Mouse (Mus musculus) liver, embryonic 16.5 days (tissue): ENCODE data around the gene Yars. TPM values are rescaled to one million over a fixed set of nuclear protein-coding genes. Genes with fewer than 3 reads are reported as not detected.

ENCODE experiments used
- ATAC-seq: fragments of 200-750 bp; cut with Nextera tagmentation; 2 replicates; pipeline ENCODE4 v1.8.0; 2017; ENCODE audit warnings: low read depth, mild to moderate bottlenecking, moderate number of reproducible peaks, moderate library complexity
- H3K27ac ChIP-seq: fragments of 300-500 bp; sonication (generic); 2 replicates; pipeline ENCODE4 v1.5.1; 2014; ENCODE audit warnings: mild to moderate bottlenecking, low read length
- H3K27me3 ChIP-seq: fragments of 300-500 bp; sonication (generic); 2 replicates; pipeline ENCODE4 v1.6.1; 2014; ENCODE audit warnings: low read depth, low read length, mixed read lengths; ENCODE audit not compliant: control insufficient read depth, insufficient read depth
- H3K36me3 ChIP-seq: fragments of 300-500 bp; sonication (generic); 2 replicates; pipeline ENCODE4 v1.6.1; 2014; ENCODE audit warnings: mild to moderate bottlenecking; ENCODE audit not compliant: control insufficient read depth, insufficient read depth
- H3K4me1 ChIP-seq: fragments of 300-500 bp; sonication (generic); 2 replicates; pipeline ENCODE4 v1.6.1; 2014; ENCODE audit warnings: low read depth, low read length, mixed read lengths; ENCODE audit not compliant: control insufficient read depth
- H3K4me2 ChIP-seq: fragments of 300-500 bp; sonication (generic); 2 replicates; pipeline ENCODE4 v1.6.1; 2014; ENCODE audit warnings: low read depth, low read length, mixed read lengths
- H3K4me3 ChIP-seq: fragments of 300-500 bp; sonication (generic); 2 replicates; pipeline ENCODE4 v1.5.1; 2014; ENCODE audit warnings: low read depth, mild to moderate bottlenecking, low read length
- H3K9ac ChIP-seq: fragments of 300-500 bp; sonication (generic); 2 replicates; pipeline ENCODE4 v1.6.1; 2014; ENCODE audit warnings: low read depth, low read length
- H3K9me3 ChIP-seq: fragments of 300-500 bp; sonication (generic); replicated peaks from 2 replicates; pipeline ENCODE4 v1.6.1; 2016; ENCODE audit warnings: low read length; ENCODE audit not compliant: control insufficient read depth
- WGBS: fragments of 180-500 bp; shearing (Covaris S2); extraction: QIAGEN DNeasy Blood & Tissue Kit; methylation state at CpG from one replicate; pipeline ENCODE4 v1.1.7; 2014; ENCODE audit not compliant: insufficient replicate concordance; 5-methylcytosine and 5-hydroxymethylcytosine counted together
- polyA plus RNA-seq: library from polyadenylated mRNA; unstranded; fragments of >200 nt; fragmentation: Nextera tagmentation; extraction: Ambion mirVana; gene quantifications from 2 replicates; pipeline ENCODE4 v1.2.1, GENCODE M21; 2015

The Yars gene
- polyA plus RNA-seq, 1 experiment from 2014 or later: 56.4 TPM

- Histone ChIP-seq H3K27ac (0 out of 2 replicates have a peak overlapping the region, but pooled peaks have one; percentile 16), H3K4me2 (no peak overlapping the region), H3K9ac (no peak overlapping the region), H3K36me3 (peaks cover 7% of the 10 kb centered on the region), H3K27me3 (no peaks in the 10 kb centered on the region), H3K9me3 (no peaks in the 10 kb centered on the region), H3K4me1 (peaks cover 9% of the 10 kb centered on the region), H3K4me3 (no peak overlapping the region)
- ATAC-seq: no peak
- 18% methylated on average over 2 of the region's 2 CpGs for WGBS
Observed at GRCm38 (mm10) chr4:129146392-129146791, 43.2 kb upstream of the Yars start.

DNA sequence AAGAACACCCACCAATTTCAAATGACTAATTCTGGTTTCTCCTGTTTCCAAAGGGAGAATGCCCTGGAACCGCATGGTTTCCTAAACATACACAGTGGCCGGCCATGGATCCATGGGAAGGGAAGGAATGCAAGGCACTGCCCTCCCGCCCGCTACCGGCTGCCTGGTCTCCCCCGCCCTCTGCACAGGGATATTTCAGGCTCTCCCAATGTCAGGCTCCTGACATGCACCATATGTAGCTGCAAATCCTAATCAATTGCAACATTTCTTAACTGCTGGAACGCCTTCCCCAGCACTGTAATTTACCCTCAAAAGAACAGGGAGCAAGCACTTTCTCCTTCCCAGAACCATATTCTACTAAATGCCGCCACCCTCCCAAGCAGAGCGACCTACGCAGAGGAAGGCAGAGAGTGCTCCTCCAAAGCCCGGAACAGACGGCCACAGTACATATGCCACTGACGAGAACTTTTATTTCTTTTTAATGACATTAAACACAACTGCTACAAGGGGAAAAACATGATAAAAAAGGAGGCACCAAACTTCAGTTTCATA lies 41.9 kb upstream of the Yars start:
- ATAC-seq: no peak
- Histone ChIP-seq H3K4me2 (no peak overlapping the region), H3K4me3 (no peak overlapping the region), H3K27ac (no peak overlapping the region), H3K9me3 (no peaks in the 10 kb centered on the region), H3K27me3 (no peaks in the 10 kb centered on the region), H3K4me1 (no peaks in the 10 kb centered on the region; the same call in 1 of the 2 replicates), H3K36me3 (peaks cover 10% of the 10 kb centered on the region), H3K9ac (no peak overlapping the region)
- WGBS: 82% methylated on average over 13 of the region's 13 CpGs

- no peaks in the 10 kb centered on the region for H3K4me1 ChIP-seq
- H3K4me2 ChIP-seq: no peak overlapping the region
- 77% methylated on average over 1 of the region's 1 CpGs for WGBS
- no peaks in the 10 kb centered on the region for H3K9me3 ChIP-seq
- H3K4me3 ChIP-seq: no peak overlapping the region
- H3K9ac ChIP-seq: no peak overlapping the region
- H3K27me3 ChIP-seq: no peaks in the 10 kb centered on the region
- H3K36me3 ChIP-seq: peaks cover 10% of the 10 kb centered on the region
- ATAC-seq: no peak
- H3K27ac ChIP-seq: no peak overlapping the region
Observed at GRCm38 (mm10) chr4:129149321-129149720, 40.2 kb upstream of the Yars start.

DNA sequence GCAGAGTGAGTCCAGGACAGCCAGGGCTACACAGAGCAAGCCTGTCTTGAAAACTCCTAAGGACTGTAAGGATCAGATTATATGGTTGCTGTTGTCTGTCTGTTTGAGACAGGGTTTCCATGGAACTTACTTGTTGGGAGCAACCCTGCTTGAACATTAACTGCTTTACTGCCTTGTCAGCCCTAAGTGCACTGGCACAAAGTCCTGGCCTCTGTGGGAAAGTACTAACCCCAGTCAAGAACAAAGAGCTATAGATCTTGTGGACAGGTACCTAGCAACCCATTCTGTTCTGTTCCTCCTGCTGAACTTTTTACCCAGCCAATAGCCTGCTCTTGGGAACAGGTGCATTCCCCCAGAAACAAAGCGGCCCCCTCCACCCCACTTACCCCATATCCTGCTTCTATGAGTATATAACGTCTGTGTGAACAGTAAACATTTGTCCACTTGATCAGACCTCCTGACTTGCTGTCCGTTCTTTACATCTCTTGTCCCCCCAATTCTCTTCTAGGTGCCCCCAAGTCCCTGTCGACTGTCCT lies 38.2 kb upstream of the Yars start:
- Histone ChIP-seq H3K4me1 (no peaks in the 10 kb centered on the region), H3K9ac (no peak overlapping the region), H3K36me3 (peaks cover 10% of the 10 kb centered on the region), H3K27me3 (no peaks in the 10 kb centered on the region), H3K27ac (no peak overlapping the region), H3K4me2 (no peak overlapping the region), H3K9me3 (no peaks in the 10 kb centered on the region), H3K4me3 (no peak overlapping the region)
- WGBS: 75% methylated on average over 4 of the region's 4 CpGs
- no peak for ATAC-seq

GRCm38 (mm10) chr4:129157541-129157940 lies 32.0 kb upstream of the Yars start:
- 69% methylated on average over 5 of the region's 5 CpGs for WGBS
- no peaks in the 10 kb centered on the region for H3K27me3 ChIP-seq
- H3K4me1 ChIP-seq: peaks cover 6% of the 10 kb centered on the region
- no peak overlapping the region for H3K9ac ChIP-seq
- H3K4me2 ChIP-seq: no peak overlapping the region
- no peak overlapping the region for H3K27ac ChIP-seq
- peaks cover under 1% of the 10 kb centered on the region; the same call in 1 of the 2 replicates for H3K36me3 ChIP-seq
- H3K4me3 ChIP-seq: no peak overlapping the region
- no peaks in the 10 kb centered on the region for H3K9me3 ChIP-seq
- no peak for ATAC-seq

- Histone ChIP-seq H3K9me3 (no peaks in the 10 kb centered on the region), H3K4me3 (no peak overlapping the region), H3K36me3 (no peaks in the 10 kb centered on the region; the same call in 1 of the 2 replicates), H3K4me2 (no peak overlapping the region), H3K9ac (no peak overlapping the region), H3K27me3 (no peaks in the 10 kb centered on the region), H3K27ac (no peak overlapping the region), H3K4me1 (peaks cover 6% of the 10 kb centered on the region)
- WGBS: 28% methylated on average over 3 of the region's 3 CpGs
- ATAC-seq: peak; percentile 93
Observed at GRCm38 (mm10) chr4:129158549-129158948, 31.0 kb upstream of the Yars start.

GRCm38 (mm10) chr4:129161076-129161475 lies 28.5 kb upstream of the Yars start:
- Histone ChIP-seq H3K9ac (no peak overlapping the region), H3K4me1 (peaks cover 6% of the 10 kb centered on the region), H3K4me2 (no peak overlapping the region), H3K27ac (no peak overlapping the region), H3K36me3 (peaks cover 7% of the 10 kb centered on the region), H3K4me3 (no peak overlapping the region), H3K9me3 (no peaks in the 10 kb centered on the region), H3K27me3 (no peaks in the 10 kb centered on the region)
- WGBS: 91% methylated on average over 1 of the region's 1 CpGs
- ATAC-seq: no peak

DNA sequence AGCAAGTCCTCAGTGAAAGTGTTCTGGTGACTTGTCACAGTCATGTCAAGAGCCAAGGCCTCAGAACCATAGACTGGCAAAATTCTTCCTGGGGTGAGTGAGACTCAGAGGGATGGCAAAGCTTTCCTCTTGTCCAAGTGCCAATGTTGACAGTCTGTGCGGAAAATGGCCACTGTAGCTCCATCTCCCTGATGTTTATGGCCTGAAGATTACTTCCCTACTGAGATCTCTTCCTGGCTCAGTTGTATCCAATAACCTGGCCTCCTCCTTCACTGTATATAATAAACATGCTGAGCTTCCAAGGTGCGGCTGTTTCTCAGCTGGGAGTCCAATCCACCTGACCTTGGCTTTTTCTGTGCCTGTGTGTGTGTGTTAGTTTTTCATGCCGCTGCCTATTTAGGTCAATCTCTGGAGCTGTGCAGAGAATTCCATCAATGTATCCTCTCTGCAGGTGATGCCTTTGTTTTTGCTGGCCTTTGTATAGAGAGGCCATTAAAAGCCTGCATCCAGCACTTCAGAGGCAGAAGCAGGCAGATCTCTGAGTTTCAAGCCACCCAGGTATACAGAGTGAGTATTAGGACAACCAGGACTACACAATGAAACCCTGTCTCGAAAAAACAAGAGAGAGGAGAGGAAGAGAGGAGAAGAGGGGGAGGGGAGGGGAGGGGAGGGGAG lies 27.8 kb upstream of the Yars start:
- H3K4me2 ChIP-seq: no peak overlapping the region
- 78% methylated on average over 4 of the region's 4 CpGs for WGBS

GRCm38 (mm10) chr4:129172529-129172928 lies 17.0 kb upstream of the Yars start:
- no peak overlapping the region for H3K27ac ChIP-seq
- no peaks in the 10 kb centered on the region for H3K4me1 ChIP-seq
- ATAC-seq: no peak
- WGBS: 71% methylated on average over 1 of the region's 1 CpGs
- H3K9ac ChIP-seq: no peak overlapping the region
- H3K27me3 ChIP-seq: no peaks in the 10 kb centered on the region
- H3K4me3 ChIP-seq: no peak overlapping the region
- no peak overlapping the region for H3K4me2 ChIP-seq
- peaks cover 14% of the 10 kb centered on the region for H3K36me3 ChIP-seq
- peaks cover 2% of the 10 kb centered on the region; the same call in 1 of the 2 replicates for H3K9me3 ChIP-seq

More for the DNA sequence above, 27.8 kb upstream of the Yars start:
- no peak for ATAC-seq
- peaks cover 7% of the 10 kb centered on the region for H3K36me3 ChIP-seq
- H3K4me1 ChIP-seq: peaks cover 6% of the 10 kb centered on the region
- H3K27ac ChIP-seq: no peak overlapping the region
- no peak overlapping the region for H3K9ac ChIP-seq
- H3K27me3 ChIP-seq: no peaks in the 10 kb centered on the region
- H3K4me3 ChIP-seq: no peak overlapping the region
- no peaks in the 10 kb centered on the region for H3K9me3 ChIP-seq
